Mouse (Mus musculus) embryo, embryonic 9.5 days (tissue): Measurements from ENCODE around the gene Itga11.
A peak's percentile ranks its signal among the peaks of the same experiment; 100 is the strongest.
"Not testable (repeated sequence)": the region's sequence is repeated elsewhere in the genome, so short reads cannot be mapped to it uniquely, and the experiment has no call there.

Experiments
- DNase-seq: peaks from one replicate; pipeline ENCODE4 v3.0.0-alpha.2; 2017; ENCODE audit errors: extremely low spot score

The Itga11 gene

DNA sequence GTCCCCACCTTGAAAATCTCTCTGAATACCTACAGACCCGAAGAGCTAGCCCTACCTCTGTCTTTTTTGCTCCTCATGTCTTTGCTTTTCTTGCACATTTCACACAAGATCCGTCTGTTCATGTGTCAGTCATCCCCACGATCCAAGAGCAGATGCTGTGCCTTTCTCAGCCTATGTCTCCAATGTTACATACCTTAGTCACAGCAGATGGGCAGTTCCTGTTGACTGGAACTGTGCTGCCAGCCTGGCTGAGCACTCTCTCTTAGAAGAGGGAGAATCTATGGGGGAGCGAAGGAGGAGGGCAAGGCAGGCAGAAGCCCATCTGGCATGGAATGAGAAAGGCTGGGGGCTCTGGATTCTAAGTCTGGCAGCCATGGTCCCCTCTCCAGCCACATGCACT lies 87.7 kb downstream of the Itga11 start:
- no peak for DNase-seq

DNA sequence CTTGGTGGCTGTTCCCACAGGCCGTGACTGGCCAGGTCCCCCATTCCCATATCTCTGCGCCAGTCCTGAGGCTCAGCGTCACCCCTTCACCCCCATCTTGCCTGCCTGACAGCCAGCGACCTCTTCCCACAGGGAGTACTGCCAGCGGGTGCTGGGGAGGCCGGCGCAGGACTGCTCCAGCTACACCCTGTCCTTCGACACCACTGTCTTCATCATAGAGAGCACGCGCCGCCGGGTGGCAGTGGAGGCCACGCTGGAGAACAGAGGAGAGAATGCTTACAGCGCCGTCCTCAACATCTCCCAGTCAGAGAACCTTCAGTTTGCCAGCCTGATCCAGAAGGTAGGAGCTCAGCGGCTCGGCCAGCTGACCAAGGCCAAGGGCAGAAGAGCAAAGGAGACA lies 89.8 kb downstream of the Itga11 start:
- no peak for DNase-seq

DNA sequence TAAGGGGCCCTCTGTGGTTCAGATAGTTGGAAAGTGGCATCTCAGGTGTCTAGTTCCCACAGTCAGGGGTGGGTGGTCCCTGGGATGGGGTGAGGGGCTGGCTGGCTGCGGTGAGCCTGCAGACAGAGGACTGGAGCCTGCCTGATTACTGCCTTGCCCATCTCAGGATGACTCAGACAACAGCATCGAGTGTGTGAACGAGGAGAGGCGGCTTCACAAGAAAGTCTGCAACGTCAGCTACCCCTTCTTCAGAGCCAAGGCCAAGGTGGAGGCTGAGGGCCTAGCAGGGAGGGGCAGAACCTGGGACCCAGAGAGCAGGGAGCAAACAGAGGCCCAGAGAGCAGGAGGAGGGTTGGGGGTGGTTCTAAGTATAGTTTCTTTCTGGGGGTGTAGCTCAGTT lies 90.7 kb downstream of the Itga11 start:
- DNase-seq, result no peak

DNA sequence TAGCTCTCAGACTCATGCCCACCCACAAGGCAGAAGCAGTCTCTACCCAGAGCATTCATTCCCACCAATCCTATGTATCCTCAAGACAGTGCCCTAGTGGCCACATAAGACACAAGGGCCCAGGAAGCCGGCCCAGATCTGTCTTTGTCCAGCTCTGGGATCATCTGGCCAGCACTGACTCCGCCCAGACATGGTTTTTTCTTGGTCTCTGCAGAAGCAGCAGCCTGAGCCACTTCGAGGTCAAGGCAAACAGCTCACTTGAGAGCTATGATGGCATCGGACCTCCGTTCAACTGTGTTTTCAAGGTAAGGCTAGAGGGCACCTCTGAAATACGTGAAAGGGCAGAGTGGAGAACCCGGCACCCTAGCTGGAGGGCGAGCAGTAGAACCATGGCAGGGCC lies 95.1 kb downstream of the Itga11 start:
- DNase-seq, result no peak

DNA sequence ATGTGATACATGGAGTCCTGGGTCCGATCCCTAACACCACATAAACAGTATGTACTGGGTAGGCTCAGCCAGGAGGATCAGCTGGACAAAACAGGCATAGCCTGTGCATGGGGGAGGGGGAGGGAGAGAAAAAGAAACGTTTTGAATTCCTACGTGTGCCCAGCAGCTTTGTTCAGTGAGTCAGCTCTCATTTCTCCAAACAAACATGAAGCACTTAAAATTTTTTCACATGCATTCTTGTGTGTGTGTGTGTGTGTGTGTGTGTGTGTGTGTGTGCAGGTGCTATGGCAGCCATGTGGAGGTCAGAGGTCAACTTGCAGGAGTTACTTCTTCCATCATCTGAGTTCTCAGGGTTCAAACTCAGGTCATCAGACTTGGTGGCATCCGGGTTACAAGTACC lies 97.8 kb downstream of the Itga11 start:
- peak; percentile 17 for DNase-seq

DNA sequence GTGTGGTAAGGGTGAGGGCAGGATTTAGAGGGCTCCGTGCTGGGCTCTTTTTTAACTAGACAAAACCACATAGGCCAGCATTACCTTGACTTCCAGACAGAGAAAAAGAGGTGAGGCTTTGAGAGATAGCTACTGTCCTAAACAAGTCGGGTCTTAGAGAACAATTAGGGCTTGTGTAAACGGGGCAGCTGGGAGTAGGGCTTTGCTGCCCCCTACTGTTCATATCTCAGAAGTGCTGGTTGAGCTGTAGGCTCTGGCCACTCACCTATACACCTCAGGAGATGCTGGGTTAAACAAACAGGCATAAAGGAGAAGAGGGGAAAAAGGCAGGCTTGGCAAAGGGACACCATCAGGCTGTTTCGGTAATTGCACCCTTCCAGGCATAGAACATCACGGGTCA lies 99.8 kb downstream of the Itga11 start:
- DNase-seq, result peak; percentile 78

DNA sequence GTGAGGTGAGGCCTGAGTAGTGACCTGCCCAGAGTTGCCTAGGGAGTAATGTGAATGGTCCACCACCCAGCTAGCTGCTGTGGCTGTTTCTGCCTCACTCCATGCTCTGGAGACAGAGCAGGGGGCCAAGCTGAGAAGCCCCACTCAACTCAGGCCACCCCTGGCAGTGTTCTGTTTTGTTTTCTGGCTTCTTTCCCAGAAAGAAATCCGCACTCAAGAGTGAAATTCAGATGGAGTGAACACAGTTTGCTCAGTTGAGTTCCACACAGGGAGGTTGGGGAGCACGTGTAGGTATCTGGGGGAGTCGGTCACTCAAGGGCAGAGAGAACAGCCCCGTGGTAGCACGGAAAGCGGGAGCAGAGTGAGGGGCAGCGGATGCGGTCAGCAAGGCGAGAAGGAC lies 101.1 kb downstream of the Itga11 start:
- DNase-seq, result no peak

DNA sequence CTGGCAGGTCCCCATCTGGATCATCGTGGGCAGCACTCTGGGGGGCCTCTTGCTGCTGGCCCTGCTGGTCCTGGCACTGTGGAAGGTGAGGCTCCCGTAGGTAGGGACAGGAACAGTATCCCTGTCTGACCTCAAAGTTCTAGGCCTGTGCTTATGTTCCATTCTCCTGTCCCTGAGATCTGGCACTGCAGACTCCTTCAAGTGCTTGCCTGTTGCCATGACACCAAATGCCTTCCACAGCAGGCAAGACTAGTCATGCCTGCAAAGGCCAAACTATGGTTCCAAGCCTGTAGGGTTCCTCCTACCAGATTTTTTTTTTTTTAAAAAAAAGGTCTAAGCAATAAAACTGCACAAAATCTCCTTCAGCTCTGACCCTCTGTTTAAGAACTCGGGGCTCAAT lies 104.3 kb downstream of the Itga11 start:
- no peak for DNase-seq

DNA sequence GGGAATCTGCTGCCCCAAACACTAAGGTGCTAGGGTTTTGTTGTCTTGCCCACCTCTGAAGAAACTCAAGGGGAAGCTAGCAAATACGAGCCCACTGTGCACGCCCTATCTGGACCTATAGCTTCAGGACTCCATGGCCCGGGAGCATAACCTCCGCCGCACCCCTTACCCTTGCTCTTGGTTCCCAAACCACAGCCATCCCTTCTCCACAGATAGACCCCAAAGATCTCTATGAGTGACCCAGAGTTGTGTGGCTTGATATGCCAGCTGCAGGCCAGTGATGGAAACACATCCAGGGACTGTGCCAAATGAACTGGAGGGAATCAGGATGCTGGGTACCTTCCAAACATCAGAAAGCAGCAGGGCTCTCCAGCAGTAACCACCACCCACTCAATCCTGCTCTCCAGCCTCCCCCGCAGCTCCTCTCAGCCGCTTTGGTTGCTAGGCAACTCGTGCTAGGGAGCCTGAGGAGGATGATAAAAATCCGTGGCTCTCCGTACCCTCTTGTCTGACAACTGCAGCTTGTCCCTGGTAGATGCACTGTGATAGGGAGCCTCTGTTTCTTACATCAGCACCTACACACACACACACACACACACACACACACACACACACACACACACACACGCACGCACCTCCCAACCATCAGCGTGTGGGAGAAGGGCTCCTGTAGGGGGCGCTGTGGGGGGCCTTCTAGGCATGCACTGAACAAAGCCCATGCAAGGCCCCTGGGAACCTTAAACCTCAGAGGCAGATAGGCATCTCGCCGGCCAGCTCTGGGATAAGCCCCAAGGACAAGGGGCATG lies 105.6 kb downstream of the Itga11 start:
- DNase-seq, result peak; percentile 50

DNA sequence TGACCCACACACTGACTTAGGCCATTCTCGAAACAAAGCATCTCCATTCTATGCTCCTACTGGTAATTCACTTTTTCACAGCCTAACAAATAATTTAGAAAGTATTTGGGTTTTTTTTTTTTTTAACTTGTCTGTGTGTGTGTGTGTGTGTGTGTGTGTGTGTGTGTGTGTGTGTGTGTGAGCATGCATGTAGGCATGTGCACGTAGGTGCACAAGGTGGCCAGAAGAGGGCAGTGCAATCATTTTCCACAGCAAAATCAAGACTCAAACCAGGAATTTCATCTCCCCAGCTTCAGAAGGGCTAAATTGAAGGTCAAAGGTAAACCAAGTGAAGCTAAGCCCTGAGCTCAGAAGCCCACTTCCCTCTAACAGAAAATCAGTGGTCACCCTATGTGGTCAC lies 106.6 kb downstream of the Itga11 start:
- no peak for DNase-seq

DNA sequence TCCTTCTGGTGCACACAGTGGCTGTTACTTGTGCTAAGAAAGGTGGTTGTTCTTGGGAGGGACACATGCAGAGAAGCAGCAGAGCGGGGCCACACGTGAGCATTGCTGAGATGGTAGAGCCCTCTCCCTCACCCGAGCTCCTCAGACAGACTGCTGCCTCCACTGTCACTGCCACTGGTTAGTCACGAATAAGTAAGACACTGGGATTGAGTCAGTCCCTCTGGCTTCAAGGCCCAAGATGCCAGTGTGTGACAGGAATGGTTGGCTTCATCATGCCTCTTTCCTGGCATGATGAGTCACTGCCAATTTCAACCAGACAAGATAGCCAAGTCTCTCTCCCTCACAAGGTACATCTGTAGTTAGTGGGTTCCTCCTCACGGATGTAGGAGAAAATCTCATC lies 109.1 kb downstream of the Itga11 start:
- no peak for DNase-seq

DNA sequence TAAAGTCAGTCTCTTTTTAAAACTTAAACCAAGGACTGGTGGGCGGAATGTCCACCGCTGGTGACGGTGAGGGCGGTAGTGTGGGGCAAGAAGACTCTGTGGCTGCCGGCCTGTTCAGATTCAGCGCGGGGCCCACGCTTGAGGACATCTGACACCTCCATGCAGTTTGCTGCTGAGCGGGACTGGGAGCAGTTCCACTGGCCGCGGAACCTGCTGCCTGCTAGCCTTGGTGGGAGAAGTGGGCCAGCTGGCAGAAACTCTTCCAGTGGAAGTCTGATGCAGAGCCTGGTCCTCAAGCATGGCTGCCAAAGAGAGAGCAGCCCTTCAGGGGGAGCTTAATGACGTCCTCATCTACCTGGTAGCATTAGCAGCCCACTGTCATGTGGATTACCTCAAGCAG lies 112.2 kb downstream of the Itga11 start:
- no peak for DNase-seq

DNA sequence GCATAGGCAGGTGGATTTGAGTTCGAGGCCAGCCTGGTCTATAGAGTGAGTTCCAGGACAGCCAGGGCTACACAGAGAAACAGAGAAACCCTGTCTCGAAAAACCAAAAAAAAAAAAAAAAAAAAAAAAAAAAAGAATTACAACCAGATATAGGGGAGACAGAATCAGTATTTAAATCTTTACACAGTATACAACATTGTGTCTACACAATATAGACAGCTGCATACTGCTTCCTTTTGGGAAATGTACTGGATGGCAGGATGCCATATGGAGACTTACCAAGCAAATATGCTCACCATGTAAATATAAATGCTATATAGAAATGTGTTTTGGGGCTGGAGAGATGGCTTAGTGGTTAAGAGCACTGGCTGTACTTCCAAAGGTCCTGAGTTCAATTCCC lies 121.6 kb downstream of the Itga11 start:
- not testable (repeated sequence) for DNase-seq

DNA sequence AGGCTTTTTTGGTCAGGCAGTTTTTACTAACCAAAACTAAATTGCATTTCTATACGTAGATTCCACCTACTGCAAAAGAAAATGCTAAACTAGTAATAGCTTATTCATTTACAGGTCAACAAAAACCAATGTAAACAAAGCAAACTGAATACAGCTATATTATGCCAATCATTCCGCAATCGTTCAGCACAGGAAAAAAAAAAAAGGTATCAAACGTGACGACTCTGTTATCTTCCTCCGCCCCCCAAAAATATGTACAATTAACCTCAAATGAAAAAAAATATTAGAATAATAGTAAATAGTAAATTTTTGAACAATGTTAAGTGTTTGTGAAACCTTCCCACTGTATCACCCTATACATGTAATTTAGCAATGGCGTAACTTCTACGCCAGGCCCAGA lies 132.5 kb downstream of the Itga11 start:
- DNase-seq, result no peak

DNA sequence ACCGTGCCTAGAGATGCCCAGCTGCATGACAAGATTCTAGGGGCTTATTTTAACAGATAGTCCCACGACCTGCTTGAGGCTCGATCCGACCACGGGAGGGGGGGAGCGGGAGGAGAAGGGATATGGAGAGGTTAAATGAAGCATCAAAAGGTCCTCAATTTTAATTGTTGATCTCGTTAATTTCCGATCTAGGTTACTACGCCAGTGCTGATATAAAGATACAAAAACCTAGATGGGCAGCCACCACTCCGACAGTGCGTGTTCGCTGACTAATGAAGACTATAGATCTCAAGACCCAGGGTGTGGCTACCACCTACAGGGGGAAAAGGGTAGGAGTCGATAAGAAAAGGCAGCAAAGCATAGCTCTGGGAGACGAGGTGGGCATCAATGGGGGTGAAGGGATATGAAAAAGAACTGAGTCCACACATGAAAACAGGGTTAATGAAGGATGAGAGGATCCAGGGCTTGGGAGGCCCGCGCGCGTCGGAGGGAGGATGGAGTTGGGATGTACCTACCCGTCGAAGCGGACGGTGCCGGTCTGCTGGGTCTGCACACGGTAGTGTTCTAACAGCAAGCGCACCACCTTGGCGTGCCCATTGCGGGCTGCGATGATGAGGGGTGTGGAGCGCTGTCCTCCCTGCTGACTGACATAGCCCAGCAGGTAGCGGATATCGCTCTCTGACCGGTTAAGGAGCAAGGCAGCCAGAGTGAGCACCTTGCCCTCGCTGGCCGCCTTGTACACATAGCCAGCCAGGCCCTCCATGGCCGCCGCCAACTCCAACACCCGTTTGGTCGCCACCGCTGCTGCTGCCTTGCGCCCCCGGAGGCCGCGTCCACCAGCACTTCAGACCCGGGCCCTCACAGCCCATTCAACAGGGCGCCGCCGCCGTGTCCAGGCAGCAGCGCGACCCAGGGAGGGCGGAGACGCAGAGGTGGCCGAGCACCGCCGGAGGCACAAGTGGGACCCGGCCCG lies 133.2 kb downstream of the Itga11 start:
- DNase-seq, result peak; percentile 29

DNA sequence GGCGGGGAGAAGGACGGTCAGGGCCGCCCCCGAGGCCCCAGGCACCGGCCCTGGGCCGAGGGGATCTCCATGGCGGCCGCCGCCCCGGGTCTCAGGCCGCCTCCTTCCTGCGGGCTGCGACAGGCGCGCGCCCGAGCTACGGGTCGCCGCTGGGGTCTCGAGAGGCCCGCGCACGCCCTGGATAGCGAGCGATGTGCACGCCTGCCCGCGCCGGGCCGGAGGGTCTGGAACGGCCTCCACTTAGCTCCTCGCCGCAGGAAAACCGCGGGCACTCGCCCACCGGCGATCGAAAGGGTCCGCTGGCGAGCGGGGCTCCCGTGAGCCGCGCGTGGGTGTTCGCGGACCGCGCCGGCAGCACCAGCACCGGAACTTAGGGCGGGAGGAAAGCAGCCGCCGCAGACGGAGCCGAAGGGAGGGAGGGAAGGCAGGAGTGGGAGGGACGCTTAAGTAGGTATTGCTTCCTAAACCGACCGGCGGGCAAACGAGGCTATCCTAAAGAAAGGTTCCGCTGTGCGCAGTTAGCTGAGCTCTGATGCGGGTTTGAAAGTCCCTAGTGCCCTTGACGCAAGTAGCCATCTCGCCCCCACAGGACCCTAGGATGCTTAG lies 134.0 kb downstream of the Itga11 start, which contains the start of gene Fem1b:
TSS of gene Fem1b (minus strand) at position 419 of the 606 bp plus-strand sequence.
- peak; percentile 96 for DNase-seq

DNA sequence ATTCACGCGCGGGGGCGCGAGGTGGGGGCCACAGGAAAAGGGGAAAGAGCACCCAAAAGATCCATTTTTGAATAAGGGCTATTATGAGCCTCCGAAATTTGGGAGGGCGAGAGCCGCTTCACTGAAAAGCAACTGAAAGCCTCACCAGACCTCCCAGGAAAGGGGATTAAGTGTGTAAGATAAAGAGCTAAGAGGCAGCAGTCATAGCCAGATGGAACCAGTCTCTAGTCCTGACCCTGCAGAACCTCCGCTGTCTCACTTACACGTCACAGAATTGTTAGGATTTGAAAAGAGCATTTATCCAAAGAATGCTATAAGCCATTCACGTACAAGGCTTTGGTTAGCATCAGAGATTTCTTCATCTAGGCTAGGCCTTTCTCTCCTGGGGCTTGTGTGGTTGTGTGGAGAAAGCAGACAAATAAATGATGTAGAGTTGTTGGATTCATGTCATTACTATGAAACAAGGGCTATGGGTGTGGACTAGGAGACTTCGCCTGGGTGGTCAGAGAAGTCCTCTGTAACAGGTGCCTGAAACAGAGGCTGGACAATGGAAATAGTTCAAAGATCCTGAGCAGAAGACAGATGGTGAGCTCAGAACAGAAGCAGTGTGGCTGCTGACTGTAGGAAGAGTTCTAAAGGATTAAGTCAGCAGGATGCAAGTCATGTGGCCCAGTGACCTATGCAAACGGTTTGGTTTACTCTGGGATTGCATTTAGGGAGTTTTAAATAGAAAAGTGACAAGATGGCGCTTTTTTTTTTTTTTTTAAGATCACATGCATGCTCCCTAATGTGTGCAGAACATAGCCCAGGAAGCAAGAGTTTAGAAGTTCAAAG lies 134.8 kb downstream of the Itga11 start:
- DNase-seq, result no peak

DNA sequence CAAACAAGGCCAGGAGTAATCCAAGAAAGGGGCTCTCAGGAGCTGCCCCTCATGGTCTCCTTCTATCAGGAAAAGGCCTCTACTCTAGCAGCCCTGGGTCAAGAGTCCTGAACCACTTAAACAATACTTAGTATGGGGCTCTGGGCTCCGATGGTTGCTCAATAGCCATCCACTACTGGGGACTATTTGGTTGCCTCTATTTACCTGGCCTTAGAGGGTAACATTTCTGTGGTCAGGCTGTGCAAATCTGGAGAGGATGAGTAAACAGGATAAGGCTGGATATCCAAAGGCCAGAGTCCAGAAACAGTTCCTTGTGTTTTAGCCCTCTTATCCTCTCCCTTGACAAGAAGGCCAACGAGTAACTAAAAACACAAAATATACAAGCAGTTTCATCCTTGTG lies 137.1 kb downstream of the Itga11 start:
- no peak for DNase-seq

DNA sequence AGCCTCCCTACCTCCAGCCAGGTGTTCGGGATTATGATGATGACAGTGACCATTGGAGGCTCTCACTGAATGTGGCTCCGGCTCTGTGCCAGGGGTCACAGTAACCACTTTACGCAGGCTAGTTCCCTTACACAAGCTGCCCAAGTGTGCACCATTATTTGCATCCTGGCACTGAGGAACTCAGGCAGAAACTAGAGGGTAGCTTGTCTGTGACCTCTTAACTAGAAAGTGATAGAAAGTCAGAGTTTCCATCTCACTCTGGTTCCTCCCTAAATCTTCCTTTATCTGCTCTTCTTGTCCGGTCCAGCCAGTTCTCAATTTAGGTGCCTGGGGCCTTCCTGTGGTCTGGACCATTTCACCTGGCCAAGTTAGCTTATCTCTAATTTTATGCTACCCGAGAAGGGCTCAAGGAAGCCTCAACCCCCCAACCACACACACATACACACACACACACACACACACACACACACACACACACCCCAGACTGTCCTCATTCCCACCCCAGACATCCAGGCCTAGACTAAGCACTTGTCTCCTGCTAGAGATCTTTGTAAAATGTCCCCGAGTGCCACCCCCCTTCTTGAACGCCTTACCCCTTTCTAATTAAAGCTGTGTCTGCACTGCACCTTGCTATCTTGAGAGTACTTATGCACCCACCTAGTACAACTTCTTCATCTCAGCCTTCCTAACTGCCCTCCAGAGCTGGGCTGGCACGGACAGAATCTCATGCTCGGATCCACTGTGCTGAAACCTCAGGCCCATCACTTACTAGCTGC lies 138.9 kb downstream of the Itga11 start:
- no peak for DNase-seq

DNA sequence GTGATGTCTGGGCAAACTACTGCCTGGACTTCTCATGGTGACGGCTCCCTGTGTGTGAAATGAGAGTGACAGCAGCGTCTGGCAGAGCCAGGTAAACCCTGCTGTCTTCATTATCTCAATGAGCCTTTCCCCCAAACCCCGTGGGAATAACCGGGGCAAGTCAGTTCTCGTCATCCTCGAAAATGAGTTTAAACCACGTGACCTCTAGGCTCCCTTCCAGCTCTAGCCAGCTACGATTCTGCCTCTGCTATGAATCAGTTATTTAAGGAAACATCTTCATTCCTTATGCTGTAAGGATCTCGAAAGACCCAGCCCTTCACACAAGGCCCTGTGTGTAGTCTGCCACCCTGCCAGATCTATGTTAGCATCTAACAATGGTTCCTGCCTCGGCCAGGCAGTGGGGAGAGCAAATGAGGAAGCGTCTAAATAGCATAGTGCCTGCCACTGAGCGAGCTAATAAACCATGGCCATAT lies 139.5 kb downstream of the Itga11 start:
- no peak for DNase-seq
